Mouse (Mus musculus): ENCODE measurements at regions not wholly inside any gene's neighbourhood (a gene's known extent, or its start where the extent isn't known, plus 50 kb on each side); places are given as distances from the start of the nearest gene placed in this dataset.

GRCm38 (mm10) chr2:159401421-159402100 is 607.0 kb downstream of the Dhx35 start:
- peak; percentile 27 for DNase-seq

DNA sequence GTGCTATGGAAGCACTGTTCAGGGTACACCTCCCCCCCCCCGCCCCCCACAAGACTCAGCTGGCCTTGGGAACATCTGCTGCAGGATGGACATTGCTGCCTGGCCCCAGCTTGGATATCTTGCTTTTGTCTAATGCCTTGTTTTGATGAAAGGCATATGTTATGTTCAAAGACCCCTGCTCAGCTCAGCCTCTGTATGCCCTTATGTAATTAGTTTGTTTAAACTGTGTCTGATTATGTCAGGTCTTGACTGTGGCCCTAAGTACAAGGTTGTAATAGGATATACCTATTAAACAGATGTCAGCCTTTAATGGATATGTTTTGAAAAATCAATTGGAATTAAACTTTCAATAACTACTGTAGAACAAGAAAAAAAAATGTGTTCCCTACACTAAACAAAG is 610.3 kb downstream of the Dhx35 start:
- DNase-seq = no peak

- DNase-seq = no peak
Measured at GRCm38 (mm10) chr2:159414599-159414998, 620.0 kb downstream of the Dhx35 start.

DNA sequence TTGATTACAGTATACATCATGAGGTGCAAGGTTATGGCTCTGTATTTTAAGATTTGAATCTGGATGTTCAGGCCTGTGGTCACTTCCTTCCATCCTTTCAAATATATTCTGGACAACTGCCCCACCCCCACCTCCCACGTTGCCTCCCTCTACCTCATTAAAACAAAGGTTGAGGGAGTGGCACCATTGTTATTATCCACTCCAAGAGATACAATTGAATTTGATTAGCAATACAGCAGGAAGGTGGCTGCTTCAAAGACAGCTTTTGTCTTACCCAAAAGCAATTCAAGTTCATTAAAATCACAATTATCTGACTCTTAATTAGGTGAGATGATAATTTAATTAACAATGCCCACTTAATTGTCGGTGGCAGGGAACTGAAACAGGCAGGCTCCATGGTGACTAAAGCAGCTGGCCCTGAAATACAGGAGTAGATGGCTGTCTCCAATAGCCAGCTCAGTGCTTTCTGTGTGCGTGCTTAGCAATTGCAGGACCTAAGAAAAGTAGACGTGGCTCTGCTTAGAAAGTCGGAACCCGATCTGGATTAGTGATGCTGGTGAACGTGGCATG is 623.8 kb downstream of the Dhx35 start:
- no peak for DNase-seq

- peak; percentile 96 for DNase-seq
Measured at GRCm38 (mm10) chr2:159422281-159422937, 627.8 kb downstream of the Dhx35 start.

GRCm38 (mm10) chr2:159428201-159428600 is 633.6 kb downstream of the Dhx35 start:
- DNase-seq = no peak

DNA sequence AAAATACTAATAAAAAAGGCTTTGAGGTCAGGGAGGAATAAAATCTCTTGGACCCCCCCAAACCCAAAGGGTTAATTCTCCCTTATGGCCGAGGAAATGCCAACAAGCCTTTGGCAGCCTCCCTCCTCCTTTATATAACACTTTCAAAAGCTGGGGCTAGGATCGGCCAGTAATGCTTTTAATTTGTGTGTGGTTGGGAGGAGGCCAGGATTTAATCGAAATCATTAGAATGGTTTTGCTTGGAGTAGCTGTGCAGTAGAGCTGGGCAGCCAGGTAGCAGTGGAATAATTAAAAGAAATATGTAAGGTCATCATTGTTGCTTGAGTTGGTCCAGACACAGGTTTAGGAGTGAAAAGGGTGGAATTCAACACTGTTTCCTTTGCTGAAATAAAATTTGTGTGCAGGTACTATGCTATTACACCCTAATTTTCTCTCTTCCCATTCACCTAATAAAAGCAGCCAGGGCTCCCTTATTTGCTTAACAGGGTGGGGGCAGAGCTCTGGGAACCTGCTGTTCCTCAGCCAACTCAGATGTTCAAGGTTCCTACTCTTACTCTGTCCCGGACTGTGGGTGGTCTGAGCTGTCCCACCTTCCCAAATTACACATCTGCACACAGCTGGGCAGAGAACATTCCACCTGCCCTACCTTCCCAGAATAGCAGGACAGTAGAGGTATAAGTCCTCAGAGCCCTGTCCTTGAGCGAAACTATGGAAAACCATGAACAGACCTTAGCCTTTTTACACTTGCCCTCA is 636.1 kb downstream of the Dhx35 start:
- no peak for DNase-seq

- no peak for DNase-seq
Measured at GRCm38 (mm10) chr2:159438961-159439360, 644.4 kb downstream of the Dhx35 start.

DNA sequence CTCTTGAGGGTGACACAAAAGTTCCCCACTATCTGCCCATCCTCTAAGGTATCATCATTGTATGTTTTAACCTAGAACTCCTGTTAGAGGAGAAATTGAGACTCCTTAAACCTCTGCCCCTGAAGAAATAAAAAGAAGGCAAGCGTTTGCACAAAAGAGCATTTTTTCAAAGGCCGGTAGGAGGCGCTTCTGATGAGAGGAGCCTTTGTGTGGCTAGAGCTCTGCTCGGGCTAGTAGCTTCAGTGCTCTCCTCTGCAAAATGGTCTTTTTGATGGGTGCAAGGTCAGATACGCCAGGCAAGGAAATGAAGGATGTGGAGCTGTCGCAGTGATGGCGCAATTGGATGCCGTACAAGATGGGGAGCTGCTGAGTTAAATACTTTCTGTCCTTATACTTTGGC is 649.0 kb downstream of the Dhx35 start:
- no peak for DNase-seq

- no peak for DNase-seq
Measured at GRCm38 (mm10) chr2:159446434-159446833, 651.8 kb downstream of the Dhx35 start.

DNA sequence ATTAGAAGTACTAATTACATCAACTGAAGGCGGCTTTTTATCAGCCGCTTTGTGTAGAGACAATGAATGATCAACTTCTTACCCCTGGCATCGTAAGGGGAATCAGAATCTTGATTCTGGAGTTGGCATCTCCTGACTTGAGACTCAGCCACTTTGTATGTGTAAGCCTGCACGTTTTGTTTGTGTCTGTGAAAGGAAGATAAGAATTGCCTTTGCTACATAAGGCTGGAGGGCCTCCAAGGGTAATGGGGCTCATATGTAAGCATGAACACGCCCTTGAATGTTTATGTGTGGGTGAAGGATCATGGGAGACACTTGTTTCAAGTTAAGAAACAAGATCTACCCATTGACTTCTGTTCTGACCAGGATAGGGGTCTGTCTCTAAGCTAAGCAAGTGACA is 652.3 kb downstream of the Dhx35 start:
- DNase-seq = no peak

GRCm38 (mm10) chr2:159448976-159449375 is 654.4 kb downstream of the Dhx35 start:
- DNase-seq = no peak

DNA sequence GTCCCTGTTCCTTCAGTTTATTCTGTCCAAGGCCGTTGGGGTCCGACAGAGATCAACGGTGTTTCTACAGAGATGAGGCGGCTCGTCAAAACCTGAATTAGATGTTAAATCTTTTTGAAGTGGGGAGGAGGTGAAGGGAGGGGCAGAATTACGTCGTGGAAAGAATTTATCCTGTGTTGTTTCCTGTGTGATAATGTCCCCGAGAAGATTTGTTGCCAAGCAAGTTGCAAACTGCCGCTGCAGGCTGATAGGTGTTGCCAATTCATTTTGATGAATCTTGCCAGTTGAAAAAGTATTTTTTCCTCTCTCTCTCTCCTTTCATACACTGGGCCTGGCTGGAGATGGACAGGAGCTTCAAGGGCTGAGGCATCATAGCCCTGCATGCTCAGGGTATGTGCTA is 656.8 kb downstream of the Dhx35 start:
- peak; percentile 80 for DNase-seq

- DNase-seq = peak; percentile 87
Measured at GRCm38 (mm10) chr2:159481399-159482080, 686.9 kb downstream of the Dhx35 start.

- peak; percentile 98 for DNase-seq
Measured at GRCm38 (mm10) chr2:159491090-159491489, 696.5 kb downstream of the Dhx35 start.

GRCm38 (mm10) chr2:159498691-159499090 is 704.1 kb downstream of the Dhx35 start:
- no peak for DNase-seq

- DNase-seq = no peak
Measured at GRCm38 (mm10) chr2:159501039-159501438, 706.4 kb downstream of the Dhx35 start.

- peak; percentile 97 for DNase-seq
Measured at GRCm38 (mm10) chr2:159519066-159519465, 724.5 kb downstream of the Dhx35 start.

DNA sequence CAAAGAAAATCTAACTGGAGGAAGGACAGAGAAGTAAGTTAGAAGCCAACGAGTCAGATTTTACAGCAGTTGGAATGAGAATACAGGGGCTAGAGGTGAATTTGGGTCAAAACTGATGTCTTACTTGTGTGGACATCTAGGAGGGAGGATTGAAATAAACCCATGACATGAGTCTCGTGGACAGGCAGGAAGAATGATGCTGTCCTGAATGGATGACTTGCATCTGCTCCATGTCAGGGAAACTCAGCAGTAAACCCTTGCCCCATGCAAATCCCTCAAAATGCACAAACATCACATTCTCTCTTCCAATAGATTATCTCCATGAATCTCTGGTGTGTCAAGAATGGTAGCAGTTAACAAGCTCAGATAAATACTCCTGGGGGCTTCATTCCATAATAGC is 729.1 kb downstream of the Dhx35 start:
- no peak for DNase-seq

GRCm38 (mm10) chr2:159534951-159535350 is 740.3 kb downstream of the Dhx35 start:
- DNase-seq = peak; percentile 98

GRCm38 (mm10) chr2:159539261-159539660 is 744.7 kb downstream of the Dhx35 start:
- DNase-seq = peak; percentile 73

DNA sequence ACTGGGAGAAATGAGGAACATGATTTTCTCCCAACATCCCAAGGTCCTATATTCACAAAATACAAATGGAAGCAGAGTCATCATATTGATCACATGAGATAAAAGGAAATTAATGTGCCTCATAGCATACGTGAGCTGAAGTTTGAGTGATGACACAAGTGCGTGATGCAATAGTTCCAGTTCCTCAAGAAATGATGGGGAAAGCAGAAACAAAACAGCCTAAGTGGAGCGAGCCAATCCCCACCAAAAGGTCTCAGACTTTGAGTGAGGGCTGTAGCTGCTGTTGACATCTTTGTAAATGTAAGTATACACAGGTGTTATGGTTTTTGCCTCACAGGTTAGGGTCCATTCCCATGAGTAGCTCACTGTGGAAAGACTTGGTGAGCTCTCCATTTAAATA is 763.0 kb downstream of the Dhx35 start:
- peak; percentile 63 for DNase-seq

DNA sequence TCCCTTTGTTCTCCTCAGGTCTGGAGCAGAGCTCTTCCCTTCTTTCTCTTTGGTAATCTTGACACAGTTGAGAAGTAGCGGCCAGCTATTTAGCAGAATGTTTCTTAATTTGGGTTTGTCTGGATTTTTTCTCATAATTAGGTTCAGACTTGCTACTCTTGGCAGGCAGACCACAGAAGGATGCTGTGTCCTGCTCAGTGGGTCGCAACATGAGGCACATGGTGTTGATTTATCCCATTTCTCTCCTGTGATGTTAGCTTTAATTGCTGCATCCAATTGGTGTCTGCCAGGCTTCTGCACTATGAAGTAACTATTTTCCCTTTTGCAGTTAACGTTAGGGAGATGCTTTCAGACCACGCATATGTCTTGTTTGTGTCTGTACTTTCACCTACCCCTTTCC is 768.7 kb downstream of the Gm826 start:
- peak; percentile 92 for DNase-seq
